Mouse (Mus musculus): Measurements from ENCODE around the gene Hlx. TPM values are rescaled to one million over a fixed set of nuclear protein-coding genes. Genes with fewer than 3 reads are reported as not detected.

Gene Hlx
- polyA plus RNA-seq, 2 experiments, result 2.7 to 3.5 TPM

GRCm38 (mm10) chr1:184688026-184688425 is 44.4 kb downstream of the Hlx start:
- DNase-seq (ENCODE audit: low read depth in 3 of 3, low spot score in 3 of 3) (no peak), ATAC-seq (ENCODE audit: insufficient read depth) (no peak)
- Histone ChIP-seq H3K4me3 (ENCODE audit: insufficient read depth in 1 of 2, low read depth in 2 of 2, low read length in 2 of 2) (no peak overlapping the region), H3K4me1 (replicated peaks; ENCODE audit: control insufficient read depth in 2 of 2, insufficient read depth in 2 of 2, low read length in 1 of 2) (peaks cover 0 to 5% of the 10 kb centered on the region in 2 experiments; a peak in 2 of 4 replicates), H3K36me3 (replicated peaks; ENCODE audit: control insufficient read depth, insufficient read depth, low read depth) (no peaks in the 10 kb centered on the region), H3K4me2 (ENCODE audit: low read depth) (no peak overlapping the region), H3K9me3 (ENCODE audit: control insufficient read depth, low read length) (no peaks in the 10 kb centered on the region), H3K27ac (no peak overlapping the region), H3K9ac (replicated peaks) (no peak overlapping the region), H3K27me3 (ENCODE audit: control insufficient read depth, insufficient read depth, low read length) (no peaks in the 10 kb centered on the region; the same call in 1 of the 2 replicates)
- TF ChIP-seq CTCF (IDR thresholded peaks at IDR 0.05; ENCODE audit: low read depth), result no peak
- TF ChIP-seq EP300 (IDR thresholded peaks at IDR 0.05; ENCODE audit: low read depth), result no peak
- 51% methylated on average over 7 of the region's 7 CpGs for WGBS (ENCODE audit: insufficient replicate concordance)

GRCm38 (mm10) chr1:184687512-184687911 is 44.9 kb downstream of the Hlx start:
- DNase-seq (ENCODE audit: low read depth in 3 of 3, low spot score in 3 of 3), result no peak
- no peaks in the 10 kb centered on the region for H3K9me3 ChIP-seq (ENCODE audit: control insufficient read depth, low read length)
- no peaks in the 10 kb centered on the region; the same call in 1 of the 2 replicates for H3K27me3 ChIP-seq (ENCODE audit: control insufficient read depth, insufficient read depth, low read length)
- no peak overlapping the region for H3K4me3 ChIP-seq (ENCODE audit: insufficient read depth in 1 of 2, low read depth in 2 of 2, low read length in 2 of 2)
- no peaks in the 10 kb centered on the region for H3K36me3 ChIP-seq (replicated peaks; ENCODE audit: control insufficient read depth, insufficient read depth, low read depth)
- 58% methylated on average over 4 of the region's 4 CpGs for WGBS (ENCODE audit: insufficient replicate concordance)
- peaks cover 0 to 5% of the 10 kb centered on the region in 2 experiments; a peak in 2 of 4 replicates for H3K4me1 ChIP-seq (replicated peaks; ENCODE audit: control insufficient read depth in 2 of 2, insufficient read depth in 2 of 2, low read length in 1 of 2)
- no peak overlapping the region for H3K4me2 ChIP-seq (ENCODE audit: low read depth)
- TF ChIP-seq CTCF (IDR thresholded peaks at IDR 0.05; ENCODE audit: low read depth) (no peak), EP300 (IDR thresholded peaks at IDR 0.05; ENCODE audit: low read depth) (no peak)
- no peak for ATAC-seq (ENCODE audit: insufficient read depth)
- no peak overlapping the region for H3K9ac ChIP-seq (replicated peaks)
- H3K27ac ChIP-seq, result no peak overlapping the region

DNA sequence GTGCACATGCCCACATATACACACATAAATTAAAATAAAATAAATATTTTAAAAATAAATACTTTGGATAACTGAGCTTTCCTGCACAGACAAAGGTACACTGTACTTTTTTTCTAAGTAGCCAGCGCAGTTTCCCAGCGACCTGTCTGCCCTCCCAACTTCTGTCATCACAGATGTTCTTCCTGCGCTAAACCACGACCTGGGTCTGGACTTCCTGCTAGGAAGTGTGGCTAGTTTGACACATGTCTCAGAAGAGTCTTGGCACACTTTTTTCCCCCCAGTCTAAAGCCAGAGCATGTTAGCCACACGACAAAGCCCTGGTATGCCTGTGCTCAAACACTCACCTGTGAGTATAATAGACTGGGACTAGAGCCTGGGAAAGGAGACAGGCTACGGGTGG is 48.9 kb downstream of the Hlx start:
- ATAC-seq (ENCODE audit: insufficient read depth), result no peak

DNA sequence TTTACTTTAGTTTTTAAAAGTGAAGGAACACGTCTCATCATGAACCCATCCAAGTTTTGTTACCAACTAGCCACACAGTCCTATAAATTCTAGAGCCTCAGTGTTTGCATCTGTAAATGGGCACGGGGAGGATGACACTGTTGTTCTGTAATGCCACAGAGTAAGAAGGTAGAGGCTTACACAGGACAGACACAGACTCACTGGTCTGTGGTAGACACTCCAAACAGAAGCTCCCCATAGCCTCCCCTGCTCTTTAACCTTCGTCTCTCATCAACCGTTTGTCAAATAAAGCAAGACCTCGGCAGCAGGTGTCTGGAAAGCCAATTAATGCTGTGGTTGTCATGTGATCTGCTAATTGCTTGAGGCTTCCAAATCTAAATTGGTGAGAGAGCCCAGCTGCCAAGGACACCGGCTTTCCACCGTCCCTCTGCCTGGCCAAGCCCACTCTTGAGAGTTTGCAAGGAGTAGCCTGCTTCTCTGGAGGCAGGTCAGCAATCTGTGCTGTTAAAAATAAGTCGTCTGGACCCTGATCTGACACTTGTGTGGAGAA is 52.9 kb downstream of the Hlx start:
- Histone ChIP-seq H3K27me3 (ENCODE audit: control insufficient read depth, insufficient read depth, low read length) (peaks cover 3% of the 10 kb centered on the region; the same call in 1 of the 2 replicates), H3K9me3 (ENCODE audit: control insufficient read depth, low read length) (no peaks in the 10 kb centered on the region), H3K4me1 (replicated peaks; ENCODE audit: control insufficient read depth in 2 of 2, insufficient read depth in 2 of 2, low read length in 1 of 2) (peaks cover 2 to 9% of the 10 kb centered on the region in 2 experiments; a peak in 2 of 4 replicates), H3K9ac (replicated peaks) (no peak overlapping the region), H3K4me3 (ENCODE audit: insufficient read depth in 1 of 2, low read depth in 2 of 2, low read length in 2 of 2) (no peak overlapping the region), H3K36me3 (replicated peaks; ENCODE audit: control insufficient read depth, insufficient read depth, low read depth) (no peaks in the 10 kb centered on the region), H3K4me2 (ENCODE audit: low read depth) (no peak overlapping the region), H3K27ac (no peak overlapping the region)
- ATAC-seq (ENCODE audit: insufficient read depth) (no peak), DNase-seq (ENCODE audit: low read depth in 3 of 3, low spot score in 3 of 3) (no peak)
- 63% methylated on average over 8 of the region's 8 CpGs for WGBS (ENCODE audit: insufficient replicate concordance)
- TF ChIP-seq EP300 (IDR thresholded peaks at IDR 0.05; ENCODE audit: low read depth) (no peak), CTCF (IDR thresholded peaks at IDR 0.05; ENCODE audit: low read depth) (no peak)

More for the DNA sequence above, 48.9 kb downstream of the Hlx start:
- no peak for TF ChIP-seq EP300 (IDR thresholded peaks at IDR 0.05; ENCODE audit: low read depth)
- no peak for TF ChIP-seq CTCF (IDR thresholded peaks at IDR 0.05; ENCODE audit: low read depth)
- no peaks in the 10 kb centered on the region; the same call in 1 of the 2 replicates for H3K27me3 ChIP-seq (ENCODE audit: control insufficient read depth, insufficient read depth, low read length)
- 14% methylated on average over 6 of the region's 6 CpGs for WGBS (ENCODE audit: insufficient replicate concordance)
- no peaks in the 10 kb centered on the region for H3K36me3 ChIP-seq (replicated peaks; ENCODE audit: control insufficient read depth, insufficient read depth, low read depth)
- H3K4me2 ChIP-seq (ENCODE audit: low read depth), result no peak overlapping the region
- no peak for DNase-seq (ENCODE audit: low read depth in 3 of 3, low spot score in 3 of 3)
- H3K9me3 ChIP-seq (ENCODE audit: control insufficient read depth, low read length), result no peaks in the 10 kb centered on the region
- H3K4me1 ChIP-seq (replicated peaks; ENCODE audit: control insufficient read depth in 2 of 2, insufficient read depth in 2 of 2, low read length in 1 of 2), result peaks cover 0 to 1% of the 10 kb centered on the region in 2 experiments; a peak in 1 of 4 replicates
- no peak overlapping the region for H3K27ac ChIP-seq
- no peak overlapping the region for H3K9ac ChIP-seq (replicated peaks)
- H3K4me3 ChIP-seq (ENCODE audit: insufficient read depth in 1 of 2, low read depth in 2 of 2, low read length in 2 of 2), result no peak overlapping the region

DNA sequence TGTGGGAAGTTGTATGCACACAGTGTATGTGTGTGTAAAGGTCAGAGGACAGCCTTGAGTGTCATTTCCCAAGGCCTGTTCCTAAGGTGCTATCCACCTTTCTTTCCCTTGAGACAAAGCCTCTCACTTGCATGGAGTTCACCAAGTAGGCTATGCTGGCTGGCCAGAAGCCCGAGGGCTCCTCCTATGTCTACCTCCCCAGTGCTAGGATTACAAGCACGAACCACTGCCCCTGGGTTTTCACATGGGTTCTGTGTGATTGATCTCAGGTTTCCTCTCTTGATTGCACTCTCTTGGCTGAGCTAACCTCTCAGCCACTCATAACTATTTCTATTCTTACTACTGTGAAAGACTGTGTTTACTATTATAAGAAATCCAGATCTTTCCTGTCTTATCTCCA is 54.8 kb downstream of the Hlx start:
- WGBS (ENCODE audit: insufficient replicate concordance), result 30% methylated on average over 2 of the region's 2 CpGs
- no peak overlapping the region for H3K4me2 ChIP-seq (ENCODE audit: low read depth)
- no peaks in the 10 kb centered on the region for H3K36me3 ChIP-seq (replicated peaks; ENCODE audit: control insufficient read depth, insufficient read depth, low read depth)
- no peak for DNase-seq (ENCODE audit: low read depth in 3 of 3, low spot score in 3 of 3)
- TF ChIP-seq EP300 (IDR thresholded peaks at IDR 0.05; ENCODE audit: low read depth) (no peak), CTCF (IDR thresholded peaks at IDR 0.05; ENCODE audit: low read depth) (no peak)
- H3K9me3 ChIP-seq (ENCODE audit: control insufficient read depth, low read length), result no peaks in the 10 kb centered on the region
- no peak overlapping the region for H3K27ac ChIP-seq
- ATAC-seq (ENCODE audit: insufficient read depth), result no peak
- H3K27me3 ChIP-seq (ENCODE audit: control insufficient read depth, insufficient read depth, low read length), result peaks cover 3% of the 10 kb centered on the region; the same call in 1 of the 2 replicates
- H3K4me1 ChIP-seq (replicated peaks; ENCODE audit: control insufficient read depth in 2 of 2, insufficient read depth in 2 of 2, low read length in 1 of 2), result peaks cover 2 to 9% of the 10 kb centered on the region in 2 experiments; a peak in 2 of 4 replicates
- H3K4me3 ChIP-seq (ENCODE audit: insufficient read depth in 1 of 2, low read depth in 2 of 2, low read length in 2 of 2), result no peak overlapping the region
- H3K9ac ChIP-seq (replicated peaks), result no peak overlapping the region

Other genes with a start within 250 kb of the Hlx start
- 10.2 and 10.3 TPM in 2 replicates for gene Marc1, start 78.7 kb upstream of the Hlx start, polyA plus RNA-seq (2012; rRNA removed)
- 22.6 and 28.6 TPM in 2 replicates for gene Marc1, start 78.7 kb upstream of the Hlx start, polyA plus RNA-seq (2014; fragmentation: Nextera tagmentation; extraction: Ambion mirVana)
- gene Marc2, start 113.8 kb upstream of the Hlx start, polyA plus RNA-seq (2012; rRNA removed), result 53.3 and 58.6 TPM in 2 replicates
- 227 TPM in 2 replicates for gene Marc2, start 113.8 kb upstream of the Hlx start, polyA plus RNA-seq (2014; fragmentation: Nextera tagmentation; extraction: Ambion mirVana)
- gene C130074G19Rik, start 150.6 kb upstream of the Hlx start, polyA plus RNA-seq (2012; rRNA removed), result 5.4 and 7.4 TPM in 2 replicates
- 1.1 and 1.3 TPM in 2 replicates for gene C130074G19Rik, start 150.6 kb upstream of the Hlx start, polyA plus RNA-seq (2014; fragmentation: Nextera tagmentation; extraction: Ambion mirVana)

Data from liver, embryonic 14.5 days (tissue).